Mouse (Mus musculus) inflammation-experienced regulatory T-cells, adult 6 months (primary cell): Measurements from ENCODE around the gene Cdk11b. TPM values are rescaled to one million over a fixed set of nuclear protein-coding genes. Genes with fewer than 3 reads are reported as not detected.
"Not testable (repeated sequence)": the region's sequence is repeated elsewhere in the genome, so short reads cannot be mapped to it uniquely, and the experiment has no call there.

Experiments
- ATAC-seq: one replicate; pipeline ENCODE4 v1.8.0; 2017
- polyA plus RNA-seq, 3 experiments: library from polyadenylated mRNA; unstranded; fragments of 100-300 nt; shearing (Covaris generic); gene quantifications; one replicate each; pipeline ENCODE4 v1.2.1; 2017

Cdk11b gene
- polyA plus RNA-seq, 3 experiments from 2014 or later, result 75.2 to 139 (median 116) TPM

- peak; percentile 97 for ATAC-seq
Measured at GRCm38 (mm10) chr4:155668689-155669597, 44.3 kb downstream of the Cdk11b start, which contains the start of gene Mib2. Gene Mib2, minus strand, starts transcription at chr4:155669198.

- no peak for ATAC-seq
Measured at GRCm38 (mm10) chr4:155669598-155670075, 45.0 kb downstream of the Cdk11b start.

- not testable (repeated sequence) for ATAC-seq
Measured at GRCm38 (mm10) chr4:155670236-155670635, 45.6 kb downstream of the Cdk11b start.

- ATAC-seq, result no peak
Measured at GRCm38 (mm10) chr4:155672082-155672481, 47.4 kb downstream of the Cdk11b start.

- ATAC-seq, result no peak
Measured at GRCm38 (mm10) chr4:155675991-155676390, 51.3 kb downstream of the Cdk11b start.

- ATAC-seq, result not testable (repeated sequence)
Measured at GRCm38 (mm10) chr4:155683670-155684277, 59.1 kb downstream of the Cdk11b start.

GRCm38 (mm10) chr4:155687764-155688163 is 63.1 kb downstream of the Cdk11b start:
- not testable (repeated sequence) for ATAC-seq

- no peak for ATAC-seq
Measured at GRCm38 (mm10) chr4:155690571-155691375, 66.1 kb downstream of the Cdk11b start.

- no peak for ATAC-seq
Measured at GRCm38 (mm10) chr4:155692421-155692820, 67.8 kb downstream of the Cdk11b start.

GRCm38 (mm10) chr4:155694111-155694481 is 69.4 kb downstream of the Cdk11b start, which contains the start of gene Fndc10:
Gene Fndc10, plus strand, starts transcription at chr4:155694342.
- peak; percentile 53 for ATAC-seq

GRCm38 (mm10) chr4:155694482-155695401 is 70.1 kb downstream of the Cdk11b start:
- peak; percentile 84 for ATAC-seq

GRCm38 (mm10) chr4:155695531-155696062 is 70.9 kb downstream of the Cdk11b start:
- ATAC-seq, result no peak

- ATAC-seq, result no peak
Measured at GRCm38 (mm10) chr4:155696261-155697255, 71.9 kb downstream of the Cdk11b start.

Other genes with a start within 250 kb of the Cdk11b start
- 1 to 10 TPM in 1 of 3 experiments, not detected in 2; 1.1 TPM for gene Gabrd, start 226.7 kb upstream of the Cdk11b start, polyA plus RNA-seq
- 1 to 10 TPM in 2 of 3 experiments, under 1 TPM in 1; 0.47 to 3.1 (median 3.1) TPM for gene Cfap74, start 215.7 kb upstream of the Cdk11b start, polyA plus RNA-seq
- not detected for gene Tmem52, start 155.7 kb upstream of the Cdk11b start, polyA plus RNA-seq
- 100 to 1,000 TPM in 1 of 3 experiments, 10 to 100 TPM in 2; 86.6 to 332 (median 86.7) TPM for gene Gnb1, start 133.5 kb upstream of the Cdk11b start, polyA plus RNA-seq
- 10 to 100 TPM; 50.9 to 55.9 (median 53.2) TPM for gene Nadk, start 62.5 kb upstream of the Cdk11b start, polyA plus RNA-seq
- 1 to 10 TPM; 7.9 to 9.1 (median 8.5) TPM for gene Slc35e2, start 23.4 kb upstream of the Cdk11b start, polyA plus RNA-seq
- 1 to 10 TPM in 1 of 3 experiments, not detected in 2; 1.7 TPM for gene Gm10563, start 20.6 kb downstream of the Cdk11b start, polyA plus RNA-seq
- gene Mmp23, start 28.5 kb downstream of the Cdk11b start, polyA plus RNA-seq, result not detected
- gene Mib2, start 44.3 kb downstream of the Cdk11b start, polyA plus RNA-seq, result 1 to 10 TPM; 3.1 to 5.2 (median 3.9) TPM
- 1 to 10 TPM in 1 of 3 experiments, under 1 TPM in 2; 0.16 to 1.6 (median 0.96) TPM for gene Fndc10, start 69.5 kb downstream of the Cdk11b start, polyA plus RNA-seq
- gene Ssu72, start 79.9 kb downstream of the Cdk11b start, polyA plus RNA-seq, result 100 to 1,000 TPM; 145 to 170 (median 154) TPM
- under 1 TPM; 0.13 to 0.16 (median 0.13) TPM for gene Tmem240, start 109.9 kb downstream of the Cdk11b start, polyA plus RNA-seq
- gene Atad3a, start 136.2 kb downstream of the Cdk11b start, polyA plus RNA-seq, result 10 to 100 TPM in 2 of 3 experiments, 1 to 10 TPM in 1; 9.8 to 27.2 (median 21.7) TPM
- gene Vwa1, start 149.8 kb downstream of the Cdk11b start, polyA plus RNA-seq, result under 1 TPM in 1 of 3 experiments, not detected in 2; 0.09 TPM
- gene Tmem88b, start 161.0 kb downstream of the Cdk11b start, polyA plus RNA-seq, result not detected
- not detected for gene Ankrd65, start 165.6 kb downstream of the Cdk11b start, polyA plus RNA-seq
- 100 to 1,000 TPM; 105 to 200 (median 117) TPM for gene Mrpl20, start 178.0 kb downstream of the Cdk11b start, polyA plus RNA-seq
- gene Ccnl2, start 187.6 kb downstream of the Cdk11b start, polyA plus RNA-seq, result 100 to 1,000 TPM in 2 of 3 experiments, 10 to 100 TPM in 1; 83.8 to 128 (median 117) TPM
- gene Aurkaip1, start 206.4 kb downstream of the Cdk11b start, polyA plus RNA-seq, result 100 to 1,000 TPM; 206 to 219 (median 211) TPM
- 10 to 100 TPM in 2 of 3 experiments, under 1 TPM in 1; 0.69 to 18.3 (median 16.4) TPM for gene Mxra8, start 214.8 kb downstream of the Cdk11b start, polyA plus RNA-seq
- gene Dvl1, start 222.5 kb downstream of the Cdk11b start, polyA plus RNA-seq, result 1 to 10 TPM; 2.0 to 3.8 (median 3.5) TPM
- gene Tas1r3, start 238.5 kb downstream of the Cdk11b start, polyA plus RNA-seq, result under 1 TPM; 0.16 to 0.40 (median 0.30) TPM
- gene Cptp, start 244.6 kb downstream of the Cdk11b start, polyA plus RNA-seq, result 10 to 100 TPM; 14.2 to 19.2 (median 19.1) TPM
- gene Ints11, start 244.7 kb downstream of the Cdk11b start, polyA plus RNA-seq, result 10 to 100 TPM; 81.9 to 88.2 (median 86.6) TPM